Mouse (Mus musculus) lung, postnatal 0 days (tissue): ENCODE results near the gene Carmil3.

Experiments used
- CTCF ChIP-seq: IDR thresholded peaks from 2 replicates; pipeline ENCODE4 v1.5.1; 2016; ENCODE audit warnings: antibody characterized with exemption, mild to moderate bottlenecking
- EP300 ChIP-seq: IDR thresholded peaks from 2 replicates; pipeline ENCODE4 v1.6.1; 2016; ENCODE audit warnings: antibody characterized with exemption, mild to moderate bottlenecking, control low read depth

- peak; percentile 96 for TF ChIP-seq CTCF
- peak; percentile 55 for TF ChIP-seq EP300
Observed at GRCm38 (mm10) chr14:55557003-55557402, 66.6 kb downstream of the Carmil3 start.
